Mouse (Mus musculus) cerebellum, adult (tissue): ENCODE measurements around the gene R3hdml.

ENCODE experiments used
- ATAC-seq: cut with Nextera tagmentation; 2 replicates; pipeline ENCODE4 v1.9.2; 2017; ENCODE audit warnings: mild to moderate bottlenecking, moderate library complexity, mixed read lengths; ENCODE audit not compliant: insufficient number of reproducible peaks, low FRiP score, low TSS enrichment

R3hdml gene

DNA sequence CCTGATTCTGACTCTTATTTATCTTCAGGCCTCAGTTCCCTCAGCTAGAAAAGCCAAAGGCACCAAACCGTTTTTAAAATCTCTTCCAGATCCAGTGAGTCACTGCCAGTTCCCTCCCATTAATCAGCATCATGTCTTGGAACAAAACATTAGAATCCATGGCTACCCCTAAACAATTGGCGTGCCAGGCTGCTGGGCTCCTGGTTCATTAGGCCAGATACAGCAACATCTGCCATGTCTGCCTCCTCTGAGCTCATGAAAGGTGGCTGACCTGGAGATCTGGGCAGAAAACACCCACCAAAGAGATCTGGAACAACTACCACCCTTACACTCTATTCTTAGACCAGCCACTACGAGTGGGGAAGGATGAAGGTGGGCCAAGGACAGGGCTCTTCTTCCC is 21.0 kb upstream of the R3hdml start:
- no peak for ATAC-seq

DNA sequence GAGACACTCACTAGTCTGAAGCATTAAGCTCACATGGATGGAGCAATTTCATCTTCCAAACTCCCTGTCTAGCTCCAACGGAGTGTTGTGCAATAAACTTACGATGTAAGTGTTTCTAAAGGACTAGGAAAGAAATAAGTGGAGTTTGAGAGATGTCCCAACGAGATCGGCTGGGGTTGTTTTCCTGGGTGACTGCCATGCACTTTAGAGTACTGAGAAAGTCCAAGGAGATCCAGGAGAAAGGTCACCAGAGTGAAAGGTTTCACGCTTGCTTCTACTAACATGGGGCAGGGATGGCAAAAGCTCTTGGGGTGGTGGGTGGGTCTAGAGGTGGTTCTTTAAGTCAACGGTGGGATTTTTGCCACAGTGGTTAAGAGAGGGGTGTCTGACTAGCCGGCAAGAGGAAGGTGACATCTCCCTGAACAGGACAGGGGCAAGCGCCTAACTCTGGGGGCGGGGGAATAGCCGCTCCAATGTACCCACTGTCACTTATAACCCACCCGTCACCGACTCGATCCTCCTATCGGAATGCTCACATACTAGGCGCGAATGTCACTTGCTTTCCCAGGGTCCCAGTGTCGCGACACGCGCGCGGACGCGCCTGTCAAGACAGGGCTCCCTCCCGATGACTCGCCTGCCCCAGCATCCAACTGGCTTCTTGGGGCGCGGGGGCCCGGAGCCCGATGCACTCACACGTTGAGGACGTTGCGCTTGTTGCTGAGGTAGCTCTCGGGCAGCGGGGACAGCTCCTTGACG is 20.2 kb upstream of the R3hdml start:
- peak; percentile 70 for ATAC-seq

DNA sequence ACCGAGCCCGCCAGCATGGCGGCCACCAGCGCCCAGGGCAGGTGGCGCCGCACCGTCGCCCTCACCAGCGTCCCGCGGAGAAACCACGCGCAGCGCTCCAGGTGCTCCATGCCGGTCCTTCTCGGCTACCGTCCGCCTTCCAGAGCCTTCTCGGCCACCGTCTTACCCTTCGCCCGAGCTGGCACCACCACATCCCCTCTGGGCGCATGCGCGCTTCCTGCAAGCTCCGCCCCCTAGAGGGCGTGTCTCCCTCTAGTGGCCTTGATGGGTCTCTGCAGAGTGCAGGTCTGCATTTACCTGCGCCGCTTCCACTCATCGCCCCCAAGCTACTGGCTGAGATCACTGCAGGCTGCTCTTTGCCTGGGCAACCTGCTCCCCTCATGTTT is 19.7 kb upstream of the R3hdml start, which contains the start of gene Fitm2:
TSS of gene Fitm2 (minus strand) at position 164 of the 386 bp plus-strand sequence.
- peak; percentile 90 for ATAC-seq

DNA sequence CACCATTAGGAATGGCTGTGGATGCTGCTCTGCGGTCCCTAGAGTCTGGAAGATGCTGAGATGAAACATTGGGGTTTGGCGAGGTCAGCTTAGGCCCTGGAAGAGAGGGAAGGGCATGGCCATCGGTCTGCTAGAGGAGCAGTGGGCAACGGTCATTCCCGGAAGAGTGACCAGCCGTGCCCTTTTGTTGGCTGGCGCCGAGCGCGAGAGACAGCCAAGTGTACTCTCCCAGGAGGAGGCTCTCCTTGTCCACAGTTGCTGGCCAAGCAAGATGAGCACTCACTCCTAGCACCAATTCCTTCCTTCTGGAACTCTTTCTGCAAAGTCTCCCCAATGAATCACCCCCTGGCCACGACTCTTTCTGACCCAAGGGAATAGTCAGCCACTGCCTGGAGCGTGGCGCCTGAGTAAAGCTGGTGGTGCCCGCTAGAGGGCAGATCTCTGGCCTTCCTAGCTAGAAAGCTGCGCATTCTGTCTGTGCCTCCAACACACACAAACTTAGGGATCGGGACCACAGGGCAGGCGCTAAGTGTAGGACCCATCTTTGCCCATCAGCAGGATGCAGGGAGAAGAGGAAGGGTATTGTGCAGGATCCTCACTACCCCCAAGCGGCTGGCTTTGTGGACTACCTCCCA is 11.8 kb upstream of the R3hdml start:
- no peak for ATAC-seq

DNA sequence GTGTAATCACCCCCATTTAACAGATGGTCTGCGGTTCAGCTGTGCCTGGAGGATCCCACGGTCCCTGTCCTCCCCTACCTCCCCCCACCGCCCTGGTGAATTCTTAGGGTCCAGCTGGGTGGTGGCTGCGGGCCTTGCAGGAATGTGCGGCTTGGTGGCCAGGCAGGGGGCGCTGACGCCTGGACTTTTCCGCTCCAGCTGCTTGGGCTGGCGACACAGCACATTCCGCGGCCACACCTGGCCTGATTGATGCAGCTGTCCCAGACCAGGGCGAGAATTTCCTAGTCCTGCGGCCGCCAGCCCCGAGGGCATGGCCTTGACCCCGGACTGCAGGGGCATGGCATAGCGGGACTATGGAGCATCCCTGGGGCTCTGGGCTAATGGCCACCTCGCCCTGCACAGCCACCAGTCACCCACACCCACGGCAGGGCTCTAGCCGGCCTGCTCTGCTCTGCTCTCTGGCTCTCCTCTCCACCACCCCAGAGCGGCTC is 10.5 kb upstream of the R3hdml start:
- no peak for ATAC-seq

DNA sequence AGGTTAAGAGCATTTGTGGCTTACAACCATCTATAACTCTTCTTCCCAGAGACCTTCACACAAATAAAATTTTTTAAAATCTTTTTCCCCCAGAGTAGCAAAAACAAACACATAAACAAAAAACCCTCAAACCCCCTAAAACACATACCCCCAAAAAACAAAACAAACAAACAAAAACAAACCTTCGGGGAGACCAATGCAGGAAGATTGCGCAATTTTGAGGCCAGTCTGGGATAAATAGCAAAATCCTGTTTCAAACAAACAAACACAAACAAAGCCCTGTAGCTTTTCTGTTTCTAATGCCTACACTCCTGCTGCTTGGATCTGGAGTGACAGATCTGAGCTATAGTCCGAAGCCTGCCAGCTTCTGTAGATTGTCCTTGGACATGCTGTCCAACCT is 4.8 kb upstream of the R3hdml start:
- ATAC-seq = no peak

DNA sequence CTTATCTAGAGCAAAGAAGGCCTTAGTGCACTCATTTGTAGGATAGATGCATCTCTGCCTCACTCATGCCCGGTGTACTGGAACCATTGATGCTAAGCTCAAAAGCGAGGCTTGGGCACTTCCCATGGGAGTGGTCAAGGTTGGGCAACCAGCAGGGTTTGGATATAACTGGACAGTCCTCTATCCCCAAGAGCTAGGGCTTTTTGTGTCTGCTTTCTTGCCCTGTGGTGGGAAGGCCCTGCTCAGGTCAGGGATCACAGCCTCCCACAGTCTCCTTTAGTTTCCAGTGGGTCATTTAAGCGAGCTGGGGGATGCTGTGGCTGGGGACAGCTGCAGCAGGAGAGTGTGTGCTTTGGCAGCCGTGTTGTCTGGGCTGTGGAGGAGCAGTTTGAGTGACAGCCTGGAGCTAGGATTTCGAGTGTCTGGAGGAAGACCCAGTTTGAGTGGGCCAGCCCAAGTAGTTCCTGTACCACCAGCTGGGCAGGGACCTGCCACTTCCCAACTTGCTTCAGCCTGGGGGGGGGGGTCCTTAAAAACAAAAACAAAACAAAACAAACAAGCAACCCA is 2.3 kb upstream of the R3hdml start:
- no peak for ATAC-seq

DNA sequence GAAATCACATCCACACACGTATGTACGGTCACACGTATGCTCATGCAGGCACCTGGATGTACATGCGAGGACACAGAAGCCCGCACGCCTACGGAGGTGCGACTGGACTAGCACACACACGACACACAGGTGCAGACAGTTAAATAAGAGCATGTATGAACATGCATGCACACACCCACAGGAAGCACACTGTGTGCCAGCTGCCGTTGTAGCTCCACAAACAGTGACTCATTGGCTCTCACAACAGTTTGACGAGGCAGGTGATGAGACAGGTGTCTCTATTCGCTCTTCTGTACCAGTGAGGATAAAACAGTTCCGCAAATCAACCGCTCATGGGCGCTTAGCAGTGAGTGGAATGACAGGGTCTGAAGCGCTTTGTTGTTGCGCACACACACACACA is 1.5 kb upstream of the R3hdml start:
- ATAC-seq = no peak

DNA sequence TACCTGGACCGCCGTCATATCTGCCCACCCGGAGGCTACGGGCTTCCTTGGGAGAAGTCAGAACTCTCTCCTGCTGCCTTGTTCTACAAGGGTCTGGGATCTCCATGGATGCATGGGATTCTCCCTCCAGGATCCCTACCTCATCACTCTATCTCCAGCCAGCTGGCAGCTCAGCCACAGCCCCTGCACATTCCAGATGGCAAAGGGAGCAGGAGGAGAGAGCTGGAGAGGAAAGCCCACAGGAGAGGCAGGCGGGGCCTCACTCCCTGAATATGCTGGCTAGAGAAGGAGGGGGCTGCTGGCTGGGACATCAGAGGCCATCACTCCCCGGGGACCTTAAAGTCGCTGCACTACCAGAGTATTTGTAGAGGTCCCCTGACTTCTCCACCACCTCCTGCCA is 767 bp upstream of the R3hdml start:
- no peak for ATAC-seq

DNA sequence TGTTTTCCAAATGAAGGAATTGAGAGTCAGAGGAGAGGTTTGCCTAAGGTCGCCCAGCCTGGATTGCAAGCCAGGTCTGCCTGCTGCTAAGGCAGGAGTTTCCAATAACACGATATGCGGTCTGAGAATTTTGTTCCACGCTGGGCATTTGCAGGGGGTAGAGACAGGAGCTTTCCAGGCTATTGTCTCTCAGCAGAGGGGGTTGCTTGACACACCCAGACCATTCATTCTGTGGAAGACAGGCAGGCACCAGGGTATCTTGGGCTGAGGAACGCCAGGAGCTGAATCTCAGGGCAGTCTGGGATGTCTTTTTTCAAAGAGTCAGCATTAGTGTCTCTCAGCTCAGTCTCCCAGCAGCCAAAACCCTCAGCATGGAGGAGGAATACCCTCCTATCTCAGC is 913 bp downstream of the R3hdml start:
- ATAC-seq = no peak

DNA sequence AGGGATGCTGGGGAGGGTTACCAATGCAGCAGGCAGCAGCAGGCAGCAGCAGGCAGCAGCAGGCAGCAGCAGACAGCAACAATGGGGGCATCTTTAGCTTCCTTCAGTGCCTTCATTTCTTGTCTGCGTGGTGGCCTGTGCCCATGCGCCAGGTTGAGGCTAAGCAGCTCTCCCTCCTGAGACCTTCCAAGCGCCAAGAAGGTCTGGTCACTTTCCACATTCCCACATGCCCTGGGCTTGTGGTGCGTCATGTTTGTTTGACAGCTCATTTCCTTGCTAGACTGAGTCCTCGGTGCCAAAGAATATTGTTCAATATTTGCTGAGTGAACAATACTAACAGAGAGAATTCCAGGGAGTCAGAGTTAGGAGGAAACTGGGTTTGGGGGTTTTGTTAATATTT is 1.9 kb downstream of the R3hdml start:
- no peak for ATAC-seq

DNA sequence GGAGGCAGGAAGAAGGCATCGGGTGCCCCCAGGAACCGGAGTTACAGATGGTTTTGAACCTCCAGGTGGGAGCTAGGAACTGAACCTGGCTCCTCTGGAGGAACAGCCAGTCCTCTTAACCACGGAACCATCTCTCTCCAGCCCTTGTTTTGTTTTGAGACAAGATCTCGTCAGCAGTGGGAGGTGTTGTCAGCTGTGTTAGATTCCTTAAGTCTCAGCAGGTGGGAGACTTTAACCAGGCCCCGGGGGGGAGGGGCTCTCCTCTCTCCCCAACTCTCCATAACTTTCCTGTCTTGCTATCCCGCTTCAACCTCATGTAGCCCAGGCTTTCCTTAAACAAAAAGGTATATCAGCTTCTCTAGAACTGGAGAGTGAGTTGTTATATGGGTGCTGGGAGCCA is 2.3 kb downstream of the R3hdml start:
- no peak for ATAC-seq

DNA sequence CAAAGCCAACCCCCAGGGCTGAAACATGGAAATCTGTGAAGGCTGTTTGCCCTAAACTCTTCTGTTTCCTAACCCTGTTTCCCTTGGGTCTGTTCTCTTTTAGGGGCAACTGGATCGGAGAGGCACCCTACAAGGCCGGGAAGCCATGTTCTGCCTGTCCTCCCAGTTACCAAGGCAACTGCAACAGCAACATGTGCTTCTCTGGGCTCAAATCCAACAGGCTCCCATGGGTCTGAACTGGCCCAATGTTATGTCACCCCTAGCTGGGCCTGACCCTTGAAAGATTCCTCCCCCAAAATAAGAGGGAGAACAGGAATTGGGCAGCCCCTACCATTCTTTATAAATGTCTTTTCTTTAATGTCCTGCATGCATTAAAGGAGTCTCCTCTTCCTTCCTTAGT is 10.1 kb downstream of the R3hdml start:
- no peak for ATAC-seq

DNA sequence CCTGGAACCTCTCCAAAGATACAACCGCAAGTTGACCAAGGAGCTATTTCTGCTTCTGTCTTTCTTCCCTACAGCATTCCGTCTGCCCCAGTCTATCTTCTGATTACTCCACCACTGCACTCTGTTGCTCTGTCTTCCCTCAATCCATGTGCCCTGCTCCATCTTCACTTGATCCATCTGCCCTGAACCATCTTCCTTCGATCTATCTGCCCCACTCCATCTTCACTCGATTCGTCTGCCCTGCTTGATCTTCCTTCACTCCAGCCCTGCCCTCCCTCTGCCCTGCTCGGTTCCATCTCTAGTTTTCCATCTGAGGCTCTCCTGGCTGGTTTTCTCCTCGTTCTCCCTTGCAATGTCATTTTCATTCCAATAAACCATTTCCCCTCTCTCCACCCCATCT is 11.1 kb downstream of the R3hdml start:
- no peak for ATAC-seq

DNA sequence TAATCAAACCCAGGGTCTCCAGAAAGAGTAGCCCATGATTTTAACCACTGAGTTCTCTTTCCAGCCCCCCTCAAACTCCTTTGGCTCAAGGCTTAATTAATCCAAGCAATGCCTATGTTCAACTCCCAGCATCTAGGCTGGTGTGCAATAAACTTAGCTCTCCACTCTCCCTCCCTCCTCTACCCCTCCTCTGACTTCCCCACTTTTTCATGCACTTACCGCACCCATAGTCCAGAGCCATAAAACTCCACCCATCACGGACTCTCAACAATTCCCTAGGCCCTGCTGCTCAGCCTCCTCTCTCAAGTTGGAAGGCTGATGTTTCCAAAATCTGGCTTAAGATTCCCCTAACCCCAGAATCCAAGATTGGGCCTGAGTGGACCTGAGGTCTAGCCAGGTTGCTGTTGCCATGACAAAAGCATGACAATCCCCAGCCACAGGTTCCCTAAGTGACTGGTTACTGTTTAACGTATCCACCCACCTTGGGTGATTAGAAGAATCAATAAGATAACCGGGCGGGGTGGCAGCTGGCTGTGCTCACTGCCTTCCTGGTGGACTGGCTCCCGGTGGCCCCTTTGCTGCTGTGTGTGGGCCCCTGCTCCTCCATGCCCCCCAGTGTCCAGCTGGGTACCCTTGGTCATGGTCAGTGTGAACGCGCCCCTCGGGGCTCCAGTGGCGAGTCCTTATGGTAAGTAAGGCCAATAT is 14.3 kb downstream of the R3hdml start, which contains the start of gene Hnf4a:
TSS of gene Hnf4a (plus strand) at position 509 of the 705 bp plus-strand sequence.
- no peak for ATAC-seq

DNA sequence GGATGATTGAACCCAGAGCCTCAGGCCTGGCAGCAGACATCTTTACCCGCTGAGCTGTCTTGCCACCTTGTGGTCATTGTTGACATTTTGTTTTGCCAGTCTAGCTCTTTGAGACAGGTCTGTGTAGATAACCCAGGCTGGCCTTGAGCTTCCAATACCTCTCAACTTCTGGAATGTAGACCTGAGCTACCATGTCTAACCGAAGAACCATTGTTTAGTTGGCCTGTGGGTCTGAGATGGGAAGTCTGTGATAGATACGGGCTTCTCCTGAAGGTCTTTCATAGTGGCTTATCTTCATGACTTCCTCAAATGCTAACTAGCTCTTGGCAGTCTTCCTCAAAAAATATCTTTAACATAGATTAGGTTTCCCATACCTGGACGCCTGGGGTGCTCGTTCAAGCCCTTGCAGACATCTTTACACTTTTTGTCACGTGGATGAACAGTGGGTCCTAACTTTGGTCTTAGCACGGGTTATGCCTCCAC is 33.7 kb downstream of the R3hdml start:
- ATAC-seq = no peak

DNA sequence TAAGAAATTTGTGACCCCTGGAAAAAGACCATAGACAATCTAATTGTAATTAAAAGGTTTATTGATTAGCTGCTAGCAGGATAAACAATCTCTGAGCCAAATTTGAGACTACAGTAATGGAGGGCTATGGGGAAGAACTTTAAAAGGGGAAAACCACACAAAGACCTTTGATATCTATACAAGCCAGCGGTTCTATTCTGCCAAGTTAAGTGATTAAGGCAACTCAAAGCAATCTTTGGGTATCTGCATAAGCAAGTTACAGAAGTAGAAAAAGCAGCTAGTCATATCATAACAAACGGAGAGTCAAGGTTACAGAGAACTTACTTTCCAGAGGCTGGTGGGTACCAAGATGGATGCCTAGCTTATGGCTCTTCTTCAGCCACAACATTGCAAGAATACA is 35.4 kb downstream of the R3hdml start:
- ATAC-seq = no peak

DNA sequence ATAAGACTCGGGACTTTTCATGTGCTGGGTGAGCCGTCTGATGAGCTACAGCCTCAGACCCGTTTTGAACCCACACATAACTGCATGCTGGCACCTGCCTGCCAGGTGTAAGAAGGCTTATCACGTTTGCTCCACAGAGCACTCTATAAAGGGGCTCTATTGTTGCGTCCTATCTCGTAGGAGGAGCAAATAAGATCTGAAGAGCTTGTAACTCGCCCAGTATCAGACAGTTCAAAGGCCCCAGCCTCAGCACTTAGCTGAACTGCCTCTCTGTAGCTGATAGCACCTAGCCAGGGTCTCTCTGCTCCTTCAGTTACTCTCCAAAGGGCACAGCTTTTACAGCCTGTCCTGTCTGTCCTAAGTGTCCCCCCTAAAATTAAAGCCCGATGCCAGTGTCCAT is 38.3 kb downstream of the R3hdml start:
- ATAC-seq = no peak

DNA sequence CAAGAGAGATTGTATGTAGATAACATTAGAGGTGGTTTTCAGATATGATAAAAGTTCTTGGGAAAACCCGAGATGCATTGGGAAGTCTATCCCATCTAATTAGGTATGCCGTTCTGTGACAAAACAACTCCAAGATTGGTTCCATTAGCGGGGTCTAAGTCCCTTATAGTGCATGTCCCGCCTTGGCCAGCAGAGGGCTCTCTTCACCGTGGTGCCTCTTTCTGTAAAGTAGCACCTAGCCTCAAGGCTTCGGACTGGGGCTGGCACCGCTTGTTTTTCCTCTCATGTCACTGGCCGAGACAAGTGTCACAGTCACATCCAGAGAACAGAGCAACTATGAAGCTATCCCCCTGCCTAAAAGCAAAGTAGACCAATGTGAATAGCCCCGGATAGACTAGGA is 39.8 kb downstream of the R3hdml start:
- ATAC-seq = peak; percentile 54

DNA sequence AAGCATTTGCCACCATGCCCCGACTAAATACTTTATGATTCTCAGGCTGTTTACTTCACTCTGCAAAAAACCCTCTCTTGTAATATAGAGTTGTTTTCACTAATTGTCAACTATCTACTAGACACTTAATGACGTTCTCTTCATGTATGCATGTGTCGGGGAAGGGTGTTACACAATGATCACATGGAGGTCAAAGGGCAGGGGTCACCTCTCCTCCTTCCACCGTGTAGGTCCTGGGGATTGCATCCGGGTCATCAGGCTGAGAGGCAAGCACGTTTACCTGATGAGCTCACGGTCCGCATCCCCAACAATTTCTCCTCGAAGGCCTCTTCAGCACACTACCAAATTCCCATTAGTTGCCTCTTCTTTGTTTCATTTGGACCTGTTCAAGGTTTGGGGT is 41.1 kb downstream of the R3hdml start:
- ATAC-seq = no peak
